Mouse (Mus musculus): ENCODE measurements at regions not wholly inside any gene's neighbourhood (a gene's known extent, or its start where the extent isn't known, plus 50 kb on each side); places are given as distances from the start of the nearest gene placed in this dataset.

DNA sequence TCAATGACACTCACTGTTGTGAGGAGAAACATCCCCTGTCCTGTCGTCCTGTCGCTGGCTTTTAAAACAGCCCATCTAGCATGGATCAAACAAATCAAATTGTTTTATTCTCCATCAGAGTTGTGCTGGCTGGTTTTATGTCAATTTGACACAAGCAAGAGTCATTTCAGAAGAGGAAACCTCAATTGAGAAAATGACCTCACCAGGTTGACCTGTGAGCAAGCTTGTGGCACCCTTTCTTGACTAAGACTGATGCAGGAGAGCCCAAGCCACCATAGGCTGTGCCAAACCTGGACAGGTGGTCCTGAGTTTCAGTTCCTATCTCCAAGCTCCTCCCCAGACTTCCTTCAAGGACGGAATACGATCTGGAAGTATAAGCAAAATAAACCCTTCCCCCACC lies 313.0 kb upstream of the Spred2 start:
- TF ChIP-seq CTCF (IDR thresholded peaks at IDR 0.05; ENCODE audit: low read depth) (no peak), EP300 (IDR thresholded peaks at IDR 0.05; ENCODE audit: low read depth) (no peak)

Data from liver, embryonic 14.5 days (tissue).